Mouse (Mus musculus): Measurements from ENCODE around the gene Copg2.

DNA sequence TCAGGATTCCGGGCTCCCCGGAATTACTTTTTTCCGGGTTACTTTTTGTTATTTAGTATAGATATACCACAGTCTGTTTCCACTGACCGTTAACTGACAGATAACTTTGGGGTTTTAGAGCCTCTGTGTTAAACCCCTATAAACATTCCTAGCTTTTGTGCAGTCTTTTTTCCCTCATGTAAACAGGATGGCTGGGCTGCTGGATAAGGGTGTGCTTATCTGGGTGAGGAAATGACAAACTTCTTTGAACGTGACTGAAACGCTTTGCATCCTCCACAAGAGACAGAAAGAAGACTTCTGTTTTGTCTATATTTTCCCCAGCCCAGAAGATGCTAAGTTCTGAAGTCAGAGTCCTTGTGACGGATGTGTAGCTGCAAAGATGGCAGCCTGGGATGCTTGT is 184.1 kb downstream of the Copg2 start:
- TF ChIP-seq CTCF (IDR thresholded peaks at IDR 0.05; ENCODE audit: low read depth) (no peak), EP300 (IDR thresholded peaks at IDR 0.05; ENCODE audit: low read depth) (peak; percentile 78)
